Mouse (Mus musculus) embryonic facial prominence, embryonic 12.5 days (tissue): ENCODE measurements around the gene Pde2a. TPM values are rescaled to one million over a fixed set of nuclear protein-coding genes. Genes with fewer than 3 reads are reported as not detected.
A peak's percentile ranks its signal among the peaks of the same experiment; 100 is the strongest.

Source experiments
- ATAC-seq: fragments of 200-750 bp; cut with Nextera tagmentation; 2 replicates; pipeline ENCODE4 v1.8.0; 2017; ENCODE audit not compliant: insufficient number of reproducible peaks, insufficient read depth, low FRiP score, low TSS enrichment
- H3K27ac ChIP-seq: fragments of 300-500 bp; sonication (generic); 2 replicates; pipeline ENCODE4 v1.5.1; 2016; ENCODE audit warnings: mild to moderate bottlenecking
- H3K27me3 ChIP-seq: fragments of 300-500 bp; sonication (generic); 2 replicates; pipeline ENCODE4 v1.6.1; 2016; ENCODE audit warnings: mild to moderate bottlenecking, moderate library complexity
- H3K36me3 ChIP-seq: fragments of 300-500 bp; sonication (generic); 2 replicates; pipeline ENCODE4 v1.6.1; 2016; ENCODE audit warnings: mild to moderate bottlenecking
- H3K4me1 ChIP-seq: fragments of 300-500 bp; sonication (generic); 2 replicates; pipeline ENCODE4 v1.6.1; 2016
- H3K4me2 ChIP-seq: fragments of 300-500 bp; sonication (generic); replicated peaks from 2 replicates; pipeline ENCODE4 v1.6.1; 2016; ENCODE audit warnings: mild to moderate bottlenecking, moderate library complexity
- H3K4me3 ChIP-seq: fragments of 300-500 bp; sonication (generic); 2 replicates; pipeline ENCODE4 v1.5.1; 2016; ENCODE audit warnings: mild to moderate bottlenecking
- H3K9ac ChIP-seq: fragments of 300-500 bp; sonication (generic); 2 replicates; pipeline ENCODE4 v1.6.1; 2016; ENCODE audit warnings: mild to moderate bottlenecking, moderate library complexity
- H3K9me3 ChIP-seq: fragments of 300-500 bp; sonication (generic); 2 replicates; pipeline ENCODE4 v1.6.1; 2016; ENCODE audit warnings: mild to moderate bottlenecking, moderate library complexity
- WGBS: fragments of 180-500 bp; shearing (Covaris S2); methylation state at CpG from one replicate; pipeline ENCODE4 v1.1.7; 2016; 5-methylcytosine and 5-hydroxymethylcytosine counted together
- polyA plus RNA-seq: library from polyadenylated mRNA; unstranded; fragments of >200 nt; fragmentation: Nextera tagmentation; extraction: Ambion mirVana; gene quantifications from 2 replicates; pipeline ENCODE4 v1.2.1, GENCODE M21; 2016

Gene Pde2a
- polyA plus RNA-seq, result 20.4 and 21.3 TPM in 2 replicates

GRCm38 (mm10) chr7:101421529-101421928, at the start of gene Pde2a:
Pde2a (plus strand) TSS chr7:101421691.
- Histone ChIP-seq H3K27me3 (peaks cover 20% of the 10 kb centered on the region), H3K27ac (no peak within 1 kb of the TSS)

DNA sequence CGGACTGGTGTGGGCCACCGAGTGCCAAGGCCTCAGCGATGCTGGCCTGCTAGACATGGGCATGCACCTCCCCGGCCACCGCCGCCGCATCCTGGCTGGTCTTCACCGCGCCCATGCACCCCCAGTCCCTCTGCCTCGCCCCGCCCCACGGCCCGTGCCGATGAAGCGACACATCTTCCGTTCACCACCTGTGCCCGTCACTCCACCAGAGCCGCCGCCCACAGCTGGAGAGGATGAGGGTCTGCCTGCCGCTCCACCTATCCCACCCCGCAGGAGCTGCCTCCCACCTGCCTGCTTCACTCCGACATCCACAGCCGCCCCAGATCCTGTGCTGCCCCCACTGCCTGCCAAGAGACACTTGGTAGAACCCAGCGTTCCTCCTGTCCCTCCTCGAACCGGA, 48.4 kb upstream of the Pde2a start:
- no peak overlapping the region for H3K4me2 ChIP-seq
- no peaks in the 10 kb centered on the region for H3K9me3 ChIP-seq
- WGBS, result 88% methylated on average over 26 of the region's 26 CpGs
- H3K27me3 ChIP-seq, result no peaks in the 10 kb centered on the region
- H3K36me3 ChIP-seq, result no peaks in the 10 kb centered on the region
- peaks cover 5% of the 10 kb centered on the region for H3K4me1 ChIP-seq
- no peak for ATAC-seq
- H3K27ac ChIP-seq, result no peak overlapping the region
- no peak overlapping the region for H3K4me3 ChIP-seq
- H3K9ac ChIP-seq, result no peak overlapping the region

More at GRCm38 (mm10) chr7:101421529-101421928, at the start of gene Pde2a:
- Histone ChIP-seq H3K36me3 (no peaks in the 10 kb centered on the region), H3K4me1 (no peaks in the 10 kb centered on the region), H3K4me2 (no peak within 1 kb of the TSS; the same call in 1 of the 2 replicates), H3K9me3 (no peaks in the 10 kb centered on the region), H3K4me3 (no peak within 1 kb of the TSS), H3K9ac (no peak within 1 kb of the TSS)
- WGBS, result 21% methylated on average over 6 of the region's 6 CpGs
- no peak for ATAC-seq

GRCm38 (mm10) chr7:101374155-101374554, 47.3 kb upstream of the Pde2a start:
- no peak overlapping the region for H3K27ac ChIP-seq
- H3K4me3 ChIP-seq, result no peak overlapping the region
- H3K4me2 ChIP-seq, result no peak overlapping the region
- H3K36me3 ChIP-seq, result no peaks in the 10 kb centered on the region
- H3K9ac ChIP-seq, result no peak overlapping the region
- peaks cover 10% of the 10 kb centered on the region for H3K4me1 ChIP-seq
- no peaks in the 10 kb centered on the region for H3K27me3 ChIP-seq
- ATAC-seq, result no peak
- no peaks in the 10 kb centered on the region for H3K9me3 ChIP-seq

- no peaks in the 10 kb centered on the region for H3K27me3 ChIP-seq
- H3K36me3 ChIP-seq, result no peaks in the 10 kb centered on the region
- ATAC-seq, result no peak
- no peaks in the 10 kb centered on the region for H3K9me3 ChIP-seq
- peaks cover 15% of the 10 kb centered on the region for H3K4me1 ChIP-seq
- H3K4me3 ChIP-seq, result no peak overlapping the region
- no peak overlapping the region for H3K27ac ChIP-seq
- no peak overlapping the region for H3K4me2 ChIP-seq
- H3K9ac ChIP-seq, result no peak overlapping the region
- 69% methylated on average over 10 of the region's 10 CpGs for WGBS
Measured at GRCm38 (mm10) chr7:101376701-101377340, 44.7 kb upstream of the Pde2a start.

DNA sequence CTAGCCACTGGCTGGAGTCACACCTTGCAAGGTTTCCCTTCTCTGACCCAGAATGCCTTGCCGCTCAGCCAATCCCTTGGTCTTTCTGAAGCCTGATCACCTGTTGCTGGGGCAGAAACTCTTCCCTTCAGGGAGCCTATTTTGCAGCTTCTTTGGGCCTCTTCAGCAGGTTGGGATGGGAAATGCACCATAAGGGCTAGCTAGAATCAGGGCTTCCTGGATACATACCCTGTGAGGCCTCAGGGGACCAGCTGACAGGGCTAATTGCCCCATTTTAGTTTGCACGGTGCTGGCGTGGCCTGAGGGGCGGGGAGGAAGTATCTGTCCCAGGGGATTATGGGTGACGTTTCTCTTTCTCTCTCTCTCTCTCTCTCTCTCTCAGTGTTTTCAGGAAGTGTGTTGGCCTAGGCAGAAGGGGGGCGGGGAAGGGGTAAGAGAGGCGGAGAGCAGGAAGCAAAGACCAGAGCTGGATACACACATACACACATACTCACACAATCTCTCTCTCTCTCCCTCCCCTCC, 43.7 kb upstream of the Pde2a start:
- Histone ChIP-seq H3K9ac (no peak overlapping the region), H3K27ac (peak overlapping the region; percentile 63; the same call in 1 of the 2 replicates), H3K9me3 (no peaks in the 10 kb centered on the region), H3K4me1 (peaks cover 15% of the 10 kb centered on the region), H3K4me2 (peak overlapping the region; percentile 41), H3K36me3 (no peaks in the 10 kb centered on the region), H3K4me3 (no peak overlapping the region), H3K27me3 (no peaks in the 10 kb centered on the region)
- 26% methylated on average over 7 of the region's 7 CpGs for WGBS
- ATAC-seq, result peak; percentile 36; the same call in 1 of the 2 replicates

GRCm38 (mm10) chr7:101378285-101378684, 43.2 kb upstream of the Pde2a start:
- no peak for ATAC-seq
- peaks cover 15% of the 10 kb centered on the region for H3K4me1 ChIP-seq
- H3K9ac ChIP-seq, result peak overlapping the region; percentile 34; the same call in 1 of the 2 replicates
- H3K9me3 ChIP-seq, result no peaks in the 10 kb centered on the region
- H3K36me3 ChIP-seq, result no peaks in the 10 kb centered on the region
- peak overlapping the region; percentile 7; the same call in 1 of the 2 replicates for H3K4me3 ChIP-seq
- H3K27ac ChIP-seq, result peak overlapping the region; percentile 63; the same call in 1 of the 2 replicates
- no peaks in the 10 kb centered on the region for H3K27me3 ChIP-seq
- 67% methylated on average over 3 of the region's 3 CpGs for WGBS
- peak overlapping the region; percentile 41 for H3K4me2 ChIP-seq

DNA sequence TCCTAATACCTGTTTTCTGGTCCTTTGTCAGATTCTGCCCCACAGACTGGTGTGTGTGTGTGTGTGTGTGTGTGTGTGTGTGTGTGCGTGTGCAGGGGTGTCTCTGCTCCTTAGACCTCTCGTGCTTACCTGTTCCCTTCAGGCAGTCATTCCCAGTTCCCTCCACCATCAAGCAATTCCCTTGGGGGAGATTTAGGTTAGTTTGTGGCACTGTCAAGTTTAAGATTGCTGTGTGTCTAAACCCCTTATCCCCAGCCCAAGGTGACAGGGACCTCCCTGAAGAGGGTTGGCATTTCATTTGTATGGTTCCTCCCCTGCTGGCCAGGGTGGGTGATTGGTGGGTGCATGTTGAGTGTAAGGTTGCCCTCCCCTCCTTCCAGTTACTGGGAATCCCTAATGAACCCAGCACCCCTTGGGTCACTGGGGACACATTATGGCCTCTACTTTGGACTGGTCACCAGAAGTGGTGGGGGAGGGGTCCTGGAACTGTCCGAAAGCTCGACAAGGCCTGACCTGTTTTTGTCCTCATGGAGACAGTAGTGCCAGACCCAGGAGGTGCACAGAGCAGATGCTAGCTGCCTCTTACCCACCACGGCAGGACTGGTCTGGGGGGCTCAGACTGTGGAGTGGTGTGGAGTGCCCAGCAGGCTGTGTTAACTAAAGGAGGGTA, 42.6 kb upstream of the Pde2a start:
- peaks cover 15% of the 10 kb centered on the region for H3K4me1 ChIP-seq
- ATAC-seq, result no peak
- no peaks in the 10 kb centered on the region for H3K36me3 ChIP-seq
- H3K4me2 ChIP-seq, result peak overlapping the region; percentile 41; the same call in 1 of the 2 replicates
- no peak overlapping the region for H3K4me3 ChIP-seq
- H3K27ac ChIP-seq, result peak overlapping the region; percentile 63; the same call in 1 of the 2 replicates
- WGBS, result 56% methylated on average over 5 of the region's 5 CpGs
- H3K9ac ChIP-seq, result 0 out of 2 replicates have a peak overlapping the region, but pooled peaks have one; percentile 34
- H3K9me3 ChIP-seq, result no peaks in the 10 kb centered on the region
- H3K27me3 ChIP-seq, result no peaks in the 10 kb centered on the region

- Histone ChIP-seq H3K9me3 (no peaks in the 10 kb centered on the region), H3K27ac (no peak overlapping the region), H3K4me3 (no peak overlapping the region), H3K27me3 (no peaks in the 10 kb centered on the region), H3K4me2 (no peak overlapping the region), H3K9ac (no peak overlapping the region), H3K36me3 (no peaks in the 10 kb centered on the region), H3K4me1 (peaks cover 15% of the 10 kb centered on the region)
- WGBS, result 39% methylated on average over 2 of the region's 2 CpGs
- no peak for ATAC-seq
Measured at GRCm38 (mm10) chr7:101379732-101380131, 41.8 kb upstream of the Pde2a start.

DNA sequence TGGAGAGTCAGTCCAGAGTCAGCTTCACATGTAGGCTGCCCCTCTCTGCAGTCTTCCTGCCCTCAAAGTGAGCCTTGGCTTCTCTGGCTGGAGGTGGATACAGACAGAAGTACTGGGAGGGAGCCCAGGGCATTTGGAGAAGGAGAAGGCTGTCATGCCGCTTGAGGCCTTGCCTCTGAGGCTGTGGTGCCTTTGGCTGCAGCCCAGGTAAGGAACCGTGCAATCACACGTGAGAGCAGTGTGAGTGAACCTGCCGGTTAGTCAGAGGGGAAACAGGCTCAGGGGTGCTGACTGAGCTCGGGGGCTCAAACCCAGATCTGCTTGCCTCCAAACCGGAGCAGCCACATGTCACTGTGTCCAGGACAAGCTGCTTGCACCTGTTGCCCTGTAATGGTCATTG, 40.0 kb upstream of the Pde2a start:
- no peak overlapping the region for H3K4me3 ChIP-seq
- no peak overlapping the region for H3K4me2 ChIP-seq
- H3K9ac ChIP-seq, result no peak overlapping the region
- H3K27me3 ChIP-seq, result no peaks in the 10 kb centered on the region
- H3K4me1 ChIP-seq, result peaks cover 28% of the 10 kb centered on the region
- no peak overlapping the region for H3K27ac ChIP-seq
- H3K36me3 ChIP-seq, result no peaks in the 10 kb centered on the region
- 85% methylated on average over 6 of the region's 6 CpGs for WGBS
- no peak for ATAC-seq
- H3K9me3 ChIP-seq, result no peaks in the 10 kb centered on the region

DNA sequence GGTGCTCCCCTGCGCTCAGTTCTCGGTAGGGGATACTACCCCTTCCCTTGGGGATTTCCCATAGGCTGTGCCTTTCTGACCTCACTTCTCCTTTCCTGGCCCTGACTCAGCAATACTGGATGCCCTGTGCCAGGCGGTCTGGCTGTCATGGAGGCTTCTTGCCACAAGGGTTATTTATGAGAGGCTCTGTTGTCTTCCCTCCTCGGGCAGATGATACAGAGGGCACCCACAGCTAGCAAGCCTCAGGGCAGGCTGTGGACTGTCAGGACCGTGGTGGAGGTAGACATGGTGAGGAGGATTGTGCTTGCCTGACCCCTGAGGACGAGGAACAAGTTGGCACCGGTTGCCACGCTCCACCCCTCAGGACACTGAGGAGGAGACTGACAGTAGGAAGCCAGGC, 39.1 kb upstream of the Pde2a start:
- no peaks in the 10 kb centered on the region for H3K36me3 ChIP-seq
- no peak overlapping the region for H3K4me2 ChIP-seq

GRCm38 (mm10) chr7:101383756-101384155, 37.7 kb upstream of the Pde2a start:
- H3K9ac ChIP-seq, result no peak overlapping the region
- no peak for ATAC-seq

More for the DNA sequence above, 39.1 kb upstream of the Pde2a start:
- Histone ChIP-seq H3K27me3 (no peaks in the 10 kb centered on the region), H3K9me3 (no peaks in the 10 kb centered on the region), H3K4me1 (peaks cover 28% of the 10 kb centered on the region), H3K9ac (no peak overlapping the region), H3K4me3 (no peak overlapping the region), H3K27ac (no peak overlapping the region)
- no peak for ATAC-seq
- 70% methylated on average over 8 of the region's 8 CpGs for WGBS

DNA sequence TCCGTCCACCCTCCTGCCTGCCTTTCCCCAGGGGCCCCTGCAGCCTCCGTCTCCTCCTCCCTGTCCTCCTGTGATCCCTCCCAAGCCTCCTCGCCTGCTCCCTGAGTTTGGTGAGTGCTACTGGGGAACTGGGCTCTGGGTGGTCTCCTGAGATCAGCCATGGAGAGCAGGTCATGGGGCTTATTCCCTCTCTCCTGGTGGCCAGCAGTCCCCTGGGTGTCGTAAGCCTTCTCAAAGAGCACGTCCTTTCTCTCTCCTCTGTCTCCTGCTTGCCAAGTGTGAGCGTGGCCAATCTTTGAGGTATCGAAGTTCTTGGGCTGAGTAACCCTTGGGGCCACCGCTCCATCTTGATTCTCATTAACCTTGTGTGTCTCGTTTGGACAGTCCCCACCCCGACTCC, 36.6 kb upstream of the Pde2a start:
- Histone ChIP-seq H3K27me3 (no peaks in the 10 kb centered on the region), H3K4me3 (no peak overlapping the region), H3K9ac (no peak overlapping the region), H3K4me2 (no peak overlapping the region), H3K4me1 (peaks cover 13% of the 10 kb centered on the region), H3K9me3 (no peaks in the 10 kb centered on the region), H3K36me3 (no peaks in the 10 kb centered on the region), H3K27ac (no peak overlapping the region)
- ATAC-seq, result no peak
- WGBS, result 65% methylated on average over 10 of the region's 10 CpGs

More at GRCm38 (mm10) chr7:101383756-101384155, 37.7 kb upstream of the Pde2a start:
- no peaks in the 10 kb centered on the region for H3K36me3 ChIP-seq
- no peak overlapping the region for H3K27ac ChIP-seq
- H3K9me3 ChIP-seq, result no peaks in the 10 kb centered on the region
- peaks cover 18% of the 10 kb centered on the region for H3K4me1 ChIP-seq
- WGBS, result 78% methylated on average over 3 of the region's 3 CpGs
- no peak overlapping the region for H3K4me2 ChIP-seq
- H3K4me3 ChIP-seq, result no peak overlapping the region
- no peaks in the 10 kb centered on the region for H3K27me3 ChIP-seq
